Mouse (Mus musculus): ENCODE results near the gene Hbb-y. TPM values are rescaled to one million over a fixed set of nuclear protein-coding genes. Genes with fewer than 3 reads are reported as not detected.
A peak's percentile ranks its signal among the peaks of the same experiment; 100 is the strongest.
"Not testable (repeated sequence)": the region's sequence is repeated elsewhere in the genome, so short reads cannot be mapped to it uniquely, and the experiment has no call there.

Gene Hbb-y
- polyA plus RNA-seq, 1 experiment from 2014 or later = 542 TPM

DNA sequence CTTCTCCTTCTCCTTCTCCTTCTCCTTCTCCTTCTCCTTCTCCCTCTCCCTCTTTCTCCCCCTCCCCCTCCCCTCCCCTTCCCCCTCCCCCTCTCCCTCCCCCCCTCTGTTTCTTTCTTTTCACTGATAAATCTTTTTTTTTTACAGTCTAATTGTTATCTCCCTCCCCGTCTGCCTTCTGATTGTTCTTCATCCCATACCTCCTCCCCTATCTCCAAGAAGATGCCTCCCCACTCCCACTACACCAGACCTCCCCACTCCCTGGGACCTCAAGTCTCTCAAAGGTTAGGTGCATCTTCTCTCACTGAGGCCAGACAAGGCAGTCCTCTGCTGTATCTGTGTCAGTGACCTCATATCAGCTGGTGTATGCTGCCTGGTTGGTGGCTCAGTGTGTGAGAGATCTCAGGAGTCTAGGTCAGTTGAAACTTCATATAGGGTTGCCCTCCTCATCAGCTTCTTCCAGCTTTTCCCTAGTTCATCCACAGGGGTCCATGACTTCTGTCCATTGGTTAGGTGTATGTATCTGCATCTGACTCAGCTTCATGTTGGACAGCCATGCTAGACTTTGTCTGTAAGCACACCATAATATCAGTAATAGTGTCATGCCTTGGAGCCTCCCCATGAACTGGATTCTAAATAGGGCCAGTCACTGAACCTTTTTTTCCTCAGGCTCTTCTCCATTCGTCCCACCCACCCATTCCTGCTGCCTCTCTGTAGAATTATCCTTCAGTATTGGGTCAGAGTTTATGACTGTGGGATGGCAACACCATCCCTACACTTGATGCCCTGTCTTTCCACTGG, 8.3 kb downstream of the Hbb-y start:
- no peaks in the 10 kb centered on the region for H3K9me3 ChIP-seq (replicated peaks)
- H3K4me1 ChIP-seq (replicated peaks) = peaks cover 38% of the 10 kb centered on the region
- peak overlapping the region; percentile 72 for H3K27ac ChIP-seq (replicated peaks)
- peak overlapping the region; percentile 30 for H3K4me2 ChIP-seq
- no peaks in the 10 kb centered on the region for H3K27me3 ChIP-seq
- 12% methylated on average over 1 of the region's 2 CpGs for WGBS (ENCODE audit: insufficient replicate concordance)
- H3K36me3 ChIP-seq (replicated peaks) = no peaks in the 10 kb centered on the region
- peak overlapping the region; percentile 24; the same call in 1 of the 2 replicates for H3K9ac ChIP-seq
- ATAC-seq (ENCODE audit: insufficient read depth) = peak; percentile 74
- H3K4me3 ChIP-seq (replicated peaks) = no peak overlapping the region

GRCm38 (mm10) chr7:103843034-103843433, 10.0 kb downstream of the Hbb-y start, which contains the start of gene Hbb-bh1:
TSS of gene Hbb-bh1 (minus strand) at chr7:103843164.
- no peak within 1 kb of the TSS for H3K9ac ChIP-seq
- no peak for ATAC-seq (ENCODE audit: insufficient read depth)
- no peaks in the 10 kb centered on the region for H3K9me3 ChIP-seq (replicated peaks)
- no peaks in the 10 kb centered on the region for H3K27me3 ChIP-seq
- H3K4me3 ChIP-seq (replicated peaks) = no peak within 1 kb of the TSS
- H3K4me1 ChIP-seq (replicated peaks) = peaks cover 31% of the 10 kb centered on the region
- no peak within 1 kb of the TSS for H3K4me2 ChIP-seq
- no peaks in the 10 kb centered on the region for H3K36me3 ChIP-seq (replicated peaks)
- WGBS (ENCODE audit: insufficient replicate concordance) = 58% methylated on average over 2 of the region's 2 CpGs
- peak within 1 kb of the TSS; percentile 49; the same call in 1 of the 2 replicates for H3K27ac ChIP-seq (replicated peaks)

DNA sequence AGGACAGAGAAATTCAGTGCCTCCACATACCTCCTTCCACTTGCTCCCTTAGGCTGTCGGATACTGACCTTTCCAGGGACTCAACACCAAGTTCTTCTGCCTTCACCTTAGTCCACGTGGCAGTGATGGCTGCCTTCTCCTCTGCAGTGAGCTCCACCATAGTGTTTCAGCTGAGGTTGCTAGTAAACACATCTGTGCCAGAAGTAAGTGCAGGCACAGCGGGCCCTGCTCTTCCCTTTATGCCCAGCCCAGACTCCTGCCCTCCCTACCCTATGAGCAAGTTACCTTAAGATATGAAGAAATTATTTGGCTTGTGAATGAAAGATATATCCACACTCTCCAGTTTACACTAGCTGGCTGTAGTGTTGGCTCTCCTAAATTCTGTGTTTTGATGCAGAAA, 12.7 kb downstream of the Hbb-y start, which contains the start of gene Hbb-bh2:
Hbb-bh2 (minus strand) TSS at position 253 of the 400 bp plus-strand sequence.
- H3K4me3 ChIP-seq (replicated peaks) = no peak within 1 kb of the TSS
- peak within 1 kb of the TSS; percentile 67 for H3K27ac ChIP-seq (replicated peaks)
- H3K36me3 ChIP-seq (replicated peaks) = no peaks in the 10 kb centered on the region
- H3K4me2 ChIP-seq = no peak within 1 kb of the TSS
- peak; percentile 20; the same call in 1 of the 2 replicates for ATAC-seq (ENCODE audit: insufficient read depth)
- no peaks in the 10 kb centered on the region for H3K9me3 ChIP-seq (replicated peaks)
- WGBS (ENCODE audit: insufficient replicate concordance) = 60% methylated on average over 3 of the region's 3 CpGs
- peak within 1 kb of the TSS; percentile 19; the same call in 1 of the 2 replicates for H3K9ac ChIP-seq
- H3K4me1 ChIP-seq (replicated peaks) = peaks cover 29% of the 10 kb centered on the region
- H3K27me3 ChIP-seq = no peaks in the 10 kb centered on the region

DNA sequence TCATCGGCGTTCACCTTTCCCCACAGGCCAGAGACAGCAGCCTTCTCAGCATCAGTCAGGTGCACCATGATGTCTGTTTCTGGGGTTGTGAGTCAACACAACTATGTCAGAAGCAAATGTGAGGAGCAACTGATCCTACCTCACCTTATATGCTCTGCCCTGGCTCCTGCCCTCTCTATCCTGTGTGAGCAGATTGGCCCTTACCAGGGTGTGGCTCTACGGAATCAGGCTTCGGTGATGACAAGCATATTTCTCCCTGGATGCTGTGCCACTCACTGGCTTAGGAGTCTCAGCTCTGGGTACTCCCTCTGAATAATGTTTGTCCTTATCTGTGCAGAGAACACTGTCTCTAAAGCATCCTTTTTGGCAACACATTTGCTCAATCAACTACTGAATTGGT, 25.2 kb downstream of the Hbb-y start, which contains the start of gene Hbb-bs:
Hbb-bs (minus strand) TSS at position 289 of the 400 bp plus-strand sequence.
- H3K27me3 ChIP-seq = no peaks in the 10 kb centered on the region
- peak within 1 kb of the TSS; percentile 98 for H3K27ac ChIP-seq (replicated peaks)
- no peaks in the 10 kb centered on the region for H3K36me3 ChIP-seq (replicated peaks)
- H3K9me3 ChIP-seq (replicated peaks) = no peaks in the 10 kb centered on the region
- H3K4me3 ChIP-seq (replicated peaks) = peak within 1 kb of the TSS; percentile 52
- ATAC-seq (ENCODE audit: insufficient read depth) = peak; percentile 83
- peak within 1 kb of the TSS; percentile 51 for H3K4me2 ChIP-seq
- H3K9ac ChIP-seq = peak within 1 kb of the TSS; percentile 57
- 33% methylated on average over 4 of the region's 4 CpGs for WGBS (ENCODE audit: insufficient replicate concordance)
- H3K4me1 ChIP-seq (replicated peaks) = peaks cover 33% of the 10 kb centered on the region

GRCm38 (mm10) chr7:103827139-103827538, 25.9 kb downstream of the Hbb-y start:
- WGBS (ENCODE audit: insufficient replicate concordance) = no CpG with 5 or more reads among the region's 2 CpGs
- H3K9ac ChIP-seq; H3K4me3 ChIP-seq (replicated peaks); H3K27me3 ChIP-seq; H3K27ac ChIP-seq (replicated peaks); H3K9me3 ChIP-seq (replicated peaks); H3K36me3 ChIP-seq (replicated peaks); H3K4me2 ChIP-seq; ATAC-seq (ENCODE audit: insufficient read depth): not testable (repeated sequence)
- peaks cover 33% of the 10 kb centered on the region for H3K4me1 ChIP-seq (replicated peaks)

- no peaks in the 10 kb centered on the region for H3K9me3 ChIP-seq (replicated peaks)
- H3K27ac ChIP-seq (replicated peaks) = peak overlapping the region; percentile 98
- peak overlapping the region; percentile 53 for H3K9ac ChIP-seq
- peak overlapping the region; percentile 41; the same call in 1 of the 2 replicates for H3K4me2 ChIP-seq
- WGBS (ENCODE audit: insufficient replicate concordance) = 52% methylated on average over 3 of the region's 3 CpGs
- H3K4me3 ChIP-seq (replicated peaks) = peak overlapping the region; percentile 55
- H3K36me3 ChIP-seq (replicated peaks) = no peaks in the 10 kb centered on the region
- H3K27me3 ChIP-seq = no peaks in the 10 kb centered on the region
- H3K4me1 ChIP-seq (replicated peaks) = peaks cover 33% of the 10 kb centered on the region
- peak; percentile 62 for ATAC-seq (ENCODE audit: insufficient read depth)
Observed at GRCm38 (mm10) chr7:103826255-103826887, 26.6 kb downstream of the Hbb-y start.

GRCm38 (mm10) chr7:103825536-103826254, 27.3 kb downstream of the Hbb-y start:
- Histone ChIP-seq H3K27me3 (no peaks in the 10 kb centered on the region), H3K9me3 (replicated peaks) (no peaks in the 10 kb centered on the region), H3K4me1 (replicated peaks) (peaks cover 33% of the 10 kb centered on the region), H3K4me2 (peak overlapping the region; percentile 64), H3K36me3 (replicated peaks) (no peaks in the 10 kb centered on the region), H3K9ac (no peak overlapping the region), H3K27ac (replicated peaks) (peak overlapping the region; percentile 98), H3K4me3 (replicated peaks) (peak overlapping the region; percentile 55)
- peak; percentile 80 for ATAC-seq (ENCODE audit: insufficient read depth)
- 66% methylated on average over 3 of the region's 3 CpGs for WGBS (ENCODE audit: insufficient replicate concordance)

DNA sequence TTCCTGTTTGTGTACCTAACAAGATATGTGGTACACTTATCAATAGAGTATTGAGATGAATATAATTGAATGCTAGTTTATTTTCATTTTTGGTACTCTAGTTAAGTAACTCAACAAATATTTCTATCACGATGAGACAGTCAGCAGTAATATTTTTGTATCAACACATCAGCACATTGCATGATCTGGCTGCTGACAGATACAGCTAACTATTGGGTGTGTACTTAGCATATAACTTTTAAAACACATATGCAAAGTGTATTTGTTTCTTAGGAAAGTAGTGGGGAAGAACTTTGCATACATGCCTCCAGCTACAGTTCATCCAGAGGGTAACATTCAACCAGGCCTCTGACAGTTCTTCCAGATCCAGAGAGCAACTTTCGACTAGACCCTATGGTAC, 28.4 kb downstream of the Hbb-y start:
- peaks cover 25% of the 10 kb centered on the region for H3K4me1 ChIP-seq (replicated peaks)
- H3K27me3 ChIP-seq = no peaks in the 10 kb centered on the region
- H3K27ac ChIP-seq (replicated peaks) = peak overlapping the region; percentile 98
- H3K36me3 ChIP-seq (replicated peaks) = no peaks in the 10 kb centered on the region
- H3K9ac ChIP-seq = peak overlapping the region; percentile 64
- ATAC-seq (ENCODE audit: insufficient read depth) = no peak
- peak overlapping the region; percentile 55 for H3K4me3 ChIP-seq (replicated peaks)
- H3K9me3 ChIP-seq (replicated peaks) = no peaks in the 10 kb centered on the region
- 44% methylated on average over 2 of the region's 2 CpGs for WGBS (ENCODE audit: insufficient replicate concordance)
- H3K4me2 ChIP-seq = peak overlapping the region; percentile 64

DNA sequence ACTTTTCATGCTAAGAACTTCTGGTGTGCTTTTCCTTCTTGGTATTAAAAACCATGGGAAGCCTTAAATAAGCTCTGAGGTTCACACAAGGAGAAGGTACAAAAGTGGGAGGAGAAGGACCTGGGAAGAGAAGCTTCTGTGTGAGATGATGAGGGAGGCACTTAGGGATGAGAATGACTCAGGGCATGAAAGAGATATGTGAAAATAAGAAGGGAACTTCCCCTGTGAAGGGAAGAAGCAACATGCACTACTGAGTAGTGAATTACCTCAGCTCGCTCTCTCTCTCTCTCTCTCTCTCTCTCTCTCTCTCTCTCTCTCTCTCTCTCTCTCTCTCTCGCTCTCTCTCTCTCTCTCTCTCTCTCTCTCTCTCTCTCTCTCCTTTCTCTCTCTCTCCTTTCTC, 37.9 kb downstream of the Hbb-y start:
- WGBS (ENCODE audit: insufficient replicate concordance) = 43% methylated on average over 1 of the region's 2 CpGs
- H3K27me3 ChIP-seq; H3K4me1 ChIP-seq (replicated peaks); H3K9me3 ChIP-seq (replicated peaks); H3K36me3 ChIP-seq (replicated peaks); ATAC-seq (ENCODE audit: insufficient read depth): not testable (repeated sequence)
- peak overlapping the region; percentile 54 for H3K9ac ChIP-seq
- H3K27ac ChIP-seq (replicated peaks) = peak overlapping the region; percentile 95
- peak overlapping the region; percentile 66 for H3K4me2 ChIP-seq
- peak overlapping the region; percentile 45 for H3K4me3 ChIP-seq (replicated peaks)

- peaks cover 17% of the 10 kb centered on the region for H3K4me1 ChIP-seq (replicated peaks)
Observed at GRCm38 (mm10) chr7:103813766-103814165, 39.2 kb downstream of the Hbb-y start, which contains the start of gene Hbb-bt. TSS of gene Hbb-bt (minus strand) at chr7:103813996.

More at GRCm38 (mm10) chr7:103813766-103814165, 39.2 kb downstream of the Hbb-y start, which contains the start of gene Hbb-bt:
- Histone ChIP-seq H3K4me2 (peak within 1 kb of the TSS; percentile 66), H3K9ac (peak within 1 kb of the TSS; percentile 60), H3K27ac (replicated peaks) (peak within 1 kb of the TSS; percentile 96), H3K27me3 (no peaks in the 10 kb centered on the region), H3K9me3 (replicated peaks) (no peaks in the 10 kb centered on the region), H3K4me3 (replicated peaks) (peak within 1 kb of the TSS; percentile 58), H3K36me3 (replicated peaks) (no peaks in the 10 kb centered on the region)
- ATAC-seq (ENCODE audit: insufficient read depth) = peak; percentile 82
- WGBS (ENCODE audit: insufficient replicate concordance) = 37% methylated on average over 3 of the region's 3 CpGs

All from liver, embryonic 15.5 days (tissue).